In the genomic region with DNA sequence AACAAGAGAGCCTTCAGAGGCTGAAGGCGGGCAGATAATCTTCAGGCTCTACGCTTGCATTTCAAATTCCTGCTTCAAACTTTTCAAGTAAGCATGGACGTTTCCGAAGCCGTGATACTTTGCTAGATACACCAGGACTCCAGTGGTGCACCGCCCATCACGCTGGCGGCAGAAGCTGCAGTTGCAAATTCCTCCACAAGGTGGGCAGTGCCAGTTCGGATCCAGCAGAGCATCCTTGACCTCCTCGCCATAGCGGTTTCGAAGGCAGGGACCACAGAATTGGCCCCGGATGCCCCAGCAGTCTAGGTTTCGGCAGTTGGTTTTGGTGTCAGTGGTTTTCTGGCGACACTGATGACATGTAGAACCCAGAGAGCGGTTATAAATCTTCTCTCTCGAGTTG, we compare ENCODE assay signal across 23 mouse cellular contexts. TPM values are rescaled to one million over a fixed set of nuclear protein-coding genes. Genes with fewer than 3 reads are reported as not detected.
DNase-seq lines count a peak whose midpoint lies in the region; ATAC-seq and TF ChIP-seq lines count a peak whose summit lies in the region.
"Had no signal": no experiment of that assay in that cellular context is flagged by ENCODE, and none has a peak within 500 bp of the region (broad histone marks: within the 10 kb centered on the region; RNA-seq: fewer than 3 reads in every experiment).

No protein-coding gene starts in this region.

- no peak for DNase-seq in layer of hippocampus, adult 2 months (ENCODE audit: low spot score in 2 of 2)
- no peak for DNase-seq in layer of hippocampus, postnatal 25 days (ENCODE audit: extremely low spot score in 1 of 2, low spot score in 1 of 2)
- peak; percentile 8 for DNase-seq in lung, postnatal 10 days
- no peak for DNase-seq in lung, adult 18-20 months
- DNase-seq in WW6 (ENCODE audit: low read depth, low spot score) = peak; percentile 36
- DNase-seq in urinary bladder, postnatal 4 days (ENCODE audit: low spot score in 2 of 2) = no peak
- DNase-seq: adrenal gland, postnatal 25 days; cerebellum, adult 11 months; cerebellum, postnatal 25 days; forebrain, postnatal 0 days; kidney, adult 11 months; kidney, postnatal 10 days; left cerebral cortex, postnatal 4 days; liver, embryonic 13.5 days; thymus, adult 18-20 months had no signal

- ATAC-seq in megakaryocyte-erythroid progenitor cell, adult 5-6 weeks (replicated peaks; ENCODE audit: low FRiP score, low TSS enrichment, poor library complexity, severe bottlenecking) = peak; percentile 55; the same call in 1 of the 2 replicates
- ATAC-seq: forebrain, postnatal 0 days; midbrain, embryonic 13.5 days; Patski had no signal

- peak; percentile 35 for TF ChIP-seq CTCF in layer of hippocampus, adult 2 months (conservative IDR thresholded peaks at IDR 0.05)

- no peak overlapping the region for H3K27ac ChIP-seq in layer of hippocampus, adult 2 months
- H3K27ac ChIP-seq: embryonic facial prominence, embryonic 15.5 days; forebrain, embryonic 10.5 days; hindbrain, embryonic 14.5 days; liver, embryonic 13.5 days; midbrain, embryonic 13.5 days; neural tube, embryonic 12.5 days had no signal

- no peak overlapping the region for H3K4me3 ChIP-seq in layer of hippocampus, adult 2 months
- H3K4me3 ChIP-seq: embryonic facial prominence, embryonic 15.5 days; forebrain, embryonic 10.5 days; heart, embryonic 12.5 days; liver, embryonic 13.5 days; midbrain, embryonic 13.5 days; neural tube, embryonic 12.5 days had no signal

RNA-seq across cellular contexts. Expression of a gene that starts 15.7 kb away (rescaled TPM):
- 10 to 100 TPM; 48.9 to 56.3 TPM for total RNA-seq in layer of hippocampus, adult 2 months (2021)
- total RNA-seq in layer of hippocampus, postnatal 25 days (2021) = 10 to 100 TPM; 43.7 to 44.9 TPM
- 1.2 TPM in 1 of 2 replicates, not detected in the other for total RNA-seq in megakaryocyte-erythroid progenitor cell, adult 5-6 weeks (2014; fragmentation: Nextera tagmentation)
- total RNA-seq in megakaryocyte-erythroid progenitor cell, adult 5-6 weeks (2017) = 1.1 TPM in 1 of 2 replicates, not detected in the other

Comparison
In these comparisons a context has a peak if more than half of its experiments do, and no peak if none do; other contexts are left out.
1. DNase-seq: peak in lung, postnatal 10 days (single experiment) and WW6 (single experiment); none in layer of hippocampus, adult 2 months (0 of 2), layer of hippocampus, postnatal 25 days (0 of 2), lung, adult 18-20 months (0 of 2) and urinary bladder, postnatal 4 days (0 of 2).
2. RNA of a gene that starts 15.7 kb away (total RNA-seq): 48.9 to 56.3 TPM in layer of hippocampus, adult 2 months and 43.7 to 44.9 TPM in layer of hippocampus, postnatal 25 days; 1.1 to 1.2 TPM in megakaryocyte-erythroid progenitor cell, adult 5-6 weeks; every median in the first group is over 10 times any median in the second.